Mouse (Mus musculus) gastrocnemius, postnatal 25 days (tissue): ENCODE measurements around the gene Nradd. TPM values are rescaled to one million over a fixed set of nuclear protein-coding genes. Genes with fewer than 3 reads are reported as not detected.

ENCODE experiments used
- DNase-seq: peaks from one replicate; pipeline ENCODE4 v3.0.0; 2022
- microRNA-seq, 2 experiments: library from miRNA; unstranded; fragments of <30 nt; microRNA quantifications; one replicate each; pipeline ENCODE4 v1.2.0; 2021; ENCODE audit warnings: borderline replicate concordance in 2 of 2
- total RNA-seq, 2 experiments: library from RNA; stranded (reverse); gene quantifications; 1 replicate in 1 of 2; 2 replicates in 1 of 2; pipeline ENCODE4 v1.2.3; 2021

Gene Nradd
- total RNA-seq, 2 experiments from 2014 or later = 0.80 to 0.87 TPM

GRCm38 (mm10) chr9:110611471-110611870, 12.8 kb downstream of the Nradd start:
- no peak for DNase-seq

DNA sequence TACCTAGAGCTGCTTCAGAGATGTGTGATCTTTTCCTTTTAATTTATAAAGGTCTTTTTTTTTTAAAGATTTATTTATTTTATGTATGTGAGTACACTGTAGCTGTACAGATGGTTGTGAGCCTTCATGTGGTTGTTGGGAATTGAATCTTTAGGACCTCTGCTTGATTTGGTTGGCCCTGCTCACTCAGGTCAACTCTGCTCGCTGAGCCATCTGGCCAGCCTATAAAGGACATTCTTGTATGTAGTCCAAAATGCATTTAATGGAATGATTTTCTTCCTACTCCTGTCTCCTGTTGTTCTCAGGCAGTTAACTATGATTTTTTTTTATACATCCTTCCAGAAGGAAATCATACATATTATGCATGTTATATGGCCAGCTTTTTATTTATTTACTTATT, 40.7 kb downstream of the Nradd start:
- DNase-seq = no peak

DNA sequence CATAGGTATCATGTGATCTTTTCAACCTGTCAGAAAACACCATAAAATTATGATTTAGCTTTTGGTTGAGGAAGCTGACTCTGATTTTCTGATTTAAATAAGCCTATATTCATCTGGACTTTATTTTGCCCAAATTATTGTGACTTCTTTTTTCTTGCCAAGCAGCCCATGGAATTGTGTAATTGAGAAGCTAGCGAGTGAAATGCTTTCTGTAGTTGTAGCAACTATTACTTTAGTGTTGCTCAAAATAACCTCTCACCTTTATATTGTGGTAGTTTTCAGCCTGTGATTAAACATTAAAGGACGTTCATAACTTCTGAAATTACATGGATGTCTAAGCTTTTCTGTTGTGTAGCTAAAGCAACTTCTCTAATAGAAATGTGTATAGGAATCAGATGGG, 42.1 kb downstream of the Nradd start:
- DNase-seq = no peak

Small RNA genes within 50 kb of the gene (microRNA-seq; reads per million reads assigned to microRNA genes)
- gene Mir8107 = 0 reads per million in 2 experiments

Other genes starting within 250 kb of the Nradd start
- gene Ptpn23, start 216.2 kb downstream of the Nradd start, total RNA-seq = 1 to 10 TPM; 6.9 to 8.1 TPM
- gene Ngp, start 204.7 kb downstream of the Nradd start, total RNA-seq = not detected
- gene Klhl18, start 147.8 kb downstream of the Nradd start, total RNA-seq = 1 to 10 TPM; 7.5 to 9.4 TPM
- under 1 TPM in 1 of 2 experiments, not detected in 1; 0.26 TPM for gene Kif9, start 147.5 kb downstream of the Nradd start, total RNA-seq
- 10 to 100 TPM; 25.7 to 28.2 TPM for gene Setd2, start 91.9 kb downstream of the Nradd start, total RNA-seq
- 1 to 10 TPM; 2.9 to 3.2 TPM for gene Nbeal2, start 29.7 kb upstream of the Nradd start, total RNA-seq
- 10 to 100 TPM; 46.9 to 47.1 TPM for gene Ccdc12, start 32.1 kb upstream of the Nradd start, total RNA-seq
- gene Myl3, start 117.4 kb upstream of the Nradd start, total RNA-seq = 100 to 1,000 TPM; 119 to 840 TPM
- 1 to 10 TPM; 1.3 to 2.4 TPM for gene Pth1r, start 122.7 kb upstream of the Nradd start, total RNA-seq
- not detected for gene Prss42, start 173.7 kb upstream of the Nradd start, total RNA-seq
- not detected for gene Prss44, start 189.5 kb upstream of the Nradd start, total RNA-seq
- not detected for gene Prss43, start 202.2 kb upstream of the Nradd start, total RNA-seq
- gene Prss45, start 210.1 kb upstream of the Nradd start, total RNA-seq = not detected
- gene Prss46, start 220.1 kb upstream of the Nradd start, total RNA-seq = not detected
- not detected for gene Prss50, start 233.5 kb upstream of the Nradd start, total RNA-seq